In the genomic region with DNA sequence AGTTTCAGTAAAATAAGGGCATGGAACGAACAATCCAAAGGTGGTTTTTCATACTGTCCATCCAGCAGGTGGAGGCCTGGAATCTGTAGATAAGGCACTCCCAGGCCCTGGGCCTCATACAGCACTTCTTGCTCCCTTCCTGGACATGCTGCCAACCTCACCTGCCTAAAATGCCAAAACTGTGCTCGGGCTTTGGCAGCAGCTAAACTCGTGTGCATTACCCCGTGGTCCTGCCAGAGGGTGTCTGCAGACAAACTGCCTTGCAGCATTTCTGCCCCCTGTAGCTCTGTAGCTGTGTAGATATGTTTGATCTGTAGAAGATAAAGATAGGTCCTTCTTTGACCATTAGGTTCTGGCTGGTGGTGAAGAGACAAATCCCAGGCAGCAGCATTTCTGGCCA, we compare ENCODE assay signal across 11 mouse cellular contexts. TPM values are rescaled to one million over a fixed set of nuclear protein-coding genes. Genes with fewer than 3 reads are reported as not detected.
DNase-seq lines count a peak whose midpoint lies in the region; ATAC-seq and TF ChIP-seq lines count a peak whose summit lies in the region.
"Had no signal": no experiment of that assay in that cellular context is flagged by ENCODE, and none has a peak within 500 bp of the region (broad histone marks: within the 10 kb centered on the region; RNA-seq: fewer than 3 reads in every experiment).

No protein-coding gene starts in this region.

- peak; percentile 22 for DNase-seq in gastrocnemius, adult 2 months
- no peak for DNase-seq in gastrocnemius, postnatal 25 days
- DNase-seq in lung, adult 2 months = no peak
- no peak for DNase-seq in lung, postnatal 14 days
- DNase-seq in embryonic facial prominence, embryonic 14.5 days (ENCODE audit: low spot score) = no peak
- DNase-seq in T-cell, adult 2 months (ENCODE audit: low spot score) = no peak
- DNase-seq in adrenal gland, adult (ENCODE audit: inconsistent age in 2 of 2, low spot score in 1 of 2) = no peak
- DNase-seq: gastrocnemius, postnatal 10 days had no signal

- H3K4me1 ChIP-seq in lung, adult 2 months (ENCODE audit: control insufficient read depth, insufficient read depth, low read length) = no peaks in the 10 kb centered on the region; the same call in none of the 2 replicates
- H3K4me1 ChIP-seq in embryonic facial prominence, embryonic 14.5 days (ENCODE audit: control insufficient read depth, insufficient read depth, low read length) = peaks cover 15% of the 10 kb centered on the region
- H3K4me1 ChIP-seq in liver, embryonic 12.5 days = no peaks in the 10 kb centered on the region

- no peak for TF ChIP-seq CTCF in gastrocnemius, adult 2 months (IDR thresholded peaks at IDR 0.05)
- no peak for TF ChIP-seq CTCF in lung, adult 2 months (IDR thresholded peaks at IDR 0.05; ENCODE audit: insufficient read depth, low read length)

- no peak for ATAC-seq in embryonic facial prominence, embryonic 14.5 days (ENCODE audit: low read depth)
- ATAC-seq in liver, embryonic 12.5 days = no peak

- peak overlapping the region; percentile 67; the same call in 1 of the 2 replicates for H3K27ac ChIP-seq in gastrocnemius, adult 2 months
- no peak overlapping the region for H3K27ac ChIP-seq in embryonic facial prominence, embryonic 14.5 days (replicated peaks; ENCODE audit: low read depth, low read length)
- no peak overlapping the region for H3K27ac ChIP-seq in liver, embryonic 12.5 days
- H3K27ac ChIP-seq: left cerebral cortex, adult 2 months had no signal

- 0 out of 2 replicates have a peak, but pooled peaks cover 6% of the 10 kb centered on the region for H3K9me3 ChIP-seq in embryonic facial prominence, embryonic 14.5 days (ENCODE audit: control insufficient read depth, low read length)
- H3K9me3 ChIP-seq in liver, embryonic 12.5 days (replicated peaks) = no peaks in the 10 kb centered on the region

- peak overlapping the region; percentile 66 for H3K4me3 ChIP-seq in gastrocnemius, adult 2 months
- H3K4me3 ChIP-seq in lung, adult 2 months (replicated peaks; ENCODE audit: extremely low read depth, low read depth, low read length) = peak overlapping the region; percentile 25
- H3K4me3 ChIP-seq in embryonic facial prominence, embryonic 14.5 days (ENCODE audit: low read depth, low read length) = peak overlapping the region; percentile 46
- no peak overlapping the region; the same call in 1 of the 2 replicates for H3K4me3 ChIP-seq in liver, embryonic 12.5 days

- no peaks in the 10 kb centered on the region for H3K27me3 ChIP-seq in embryonic facial prominence, embryonic 14.5 days (replicated peaks; ENCODE audit: control insufficient read depth, insufficient read depth, low read length)
- H3K27me3 ChIP-seq in liver, embryonic 12.5 days (replicated peaks) = no peaks in the 10 kb centered on the region

- intact Hi-C loops in gastrocnemius, adult 2 months (cut with DNase I) = no loop called here

- WGBS in lung, adult 2 months = 45% methylated on average over 4 of the region's 4 CpGs
- 59% methylated on average over 4 of the region's 4 CpGs for WGBS in embryonic facial prominence, embryonic 14.5 days
- WGBS in liver, embryonic 12.5 days (ENCODE audit: insufficient replicate concordance) = 47% methylated on average over 4 of the region's 4 CpGs

- H3K4me2 ChIP-seq in embryonic facial prominence, embryonic 14.5 days (ENCODE audit: low read depth, low read length) = peak overlapping the region; percentile 56
- 0 out of 2 replicates have a peak overlapping the region, but pooled peaks have one; percentile 20 for H3K4me2 ChIP-seq in liver, embryonic 12.5 days

- peak overlapping the region; percentile 11; the same call in 1 of the 2 replicates for H3K9ac ChIP-seq in embryonic facial prominence, embryonic 14.5 days (ENCODE audit: low read depth, low read length)
- H3K9ac ChIP-seq in liver, embryonic 12.5 days = no peak overlapping the region

- no peak for TF ChIP-seq POLR2A in lung, adult 2 months (IDR thresholded peaks at IDR 0.05; ENCODE audit: borderline replicate concordance, extremely low read depth, low read depth, low read length)

- H3K36me3 ChIP-seq in embryonic facial prominence, embryonic 14.5 days (ENCODE audit: control insufficient read depth, insufficient read depth, low read length) = peaks cover 28% of the 10 kb centered on the region
- H3K36me3 ChIP-seq in liver, embryonic 12.5 days = peaks cover 4% of the 10 kb centered on the region; the same call in 1 of the 2 replicates

RNA-seq across cellular contexts. Expression of a gene that starts 1.7 kb away (rescaled TPM):
- total RNA-seq in gastrocnemius, adult 2 months (2021) = 1 to 10 TPM; 2.0 to 2.6 TPM
- total RNA-seq in gastrocnemius, postnatal 25 days (2021) = 1 to 10 TPM; 2.0 to 4.7 TPM
- polyA plus RNA-seq in lung, adult 2 months (2012; rRNA removed) = 7.4 and 11.1 TPM in 2 replicates
- 26.9 and 31.3 TPM in 2 replicates for polyA plus RNA-seq in embryonic facial prominence, embryonic 14.5 days (2014; fragmentation: Nextera tagmentation; extraction: Ambion mirVana)
- polyA plus RNA-seq in liver, embryonic 12.5 days (2016; fragmentation: Nextera tagmentation; extraction: Ambion mirVana) = 2.8 and 3.7 TPM in 2 replicates

RNA-seq across cellular contexts. Expression of a gene that starts 26.0 kb away (rescaled TPM):
- 10 to 100 TPM; 10.6 to 19.0 TPM for total RNA-seq in gastrocnemius, adult 2 months (2021)
- 10 to 100 TPM in 1 of 2 experiments, 1 to 10 TPM in 1; 8.0 to 15.2 TPM for total RNA-seq in gastrocnemius, postnatal 25 days (2021)
- polyA plus RNA-seq in lung, adult 2 months (2012; rRNA removed) = 15.3 and 27.0 TPM in 2 replicates
- 12.4 and 14.3 TPM in 2 replicates for polyA plus RNA-seq in embryonic facial prominence, embryonic 14.5 days (2014; fragmentation: Nextera tagmentation; extraction: Ambion mirVana)
- polyA plus RNA-seq in liver, embryonic 12.5 days (2016; fragmentation: Nextera tagmentation; extraction: Ambion mirVana) = 3.9 and 4.0 TPM in 2 replicates

RNA-seq across cellular contexts. Expression of a gene that starts 56.0 kb away (rescaled TPM):
- not detected for total RNA-seq in gastrocnemius, adult 2 months (2021)
- total RNA-seq in gastrocnemius, postnatal 25 days (2021) = not detected
- not detected in 2 replicates for polyA plus RNA-seq in lung, adult 2 months (2012; rRNA removed)
- not detected in 2 replicates for polyA plus RNA-seq in embryonic facial prominence, embryonic 14.5 days (2014; fragmentation: Nextera tagmentation; extraction: Ambion mirVana)
- not detected in 2 replicates for polyA plus RNA-seq in liver, embryonic 12.5 days (2016; fragmentation: Nextera tagmentation; extraction: Ambion mirVana)
- total RNA-seq: gastrocnemius, postnatal 10 days; left cerebral cortex, adult 2 months had no signal
- polyA plus RNA-seq: spleen, adult 2 months had no signal
